Mouse (Mus musculus): ENCODE measurements around the gene Slc41a1.

Slc41a1 gene

GRCm38 (mm10) chr1:131820353-131820752 lies 6.9 kb upstream of the Slc41a1 start:
- ChIA-PET POLR2A (interaction anchor here in 3 of 4 experiments (0.6 to 2.5 kb wide), 11 partner anchors 9 to 1971 kb away, joined by 3 to 9 read pairs (median 3); partner anchors contain the start of genes Elk4 (in 1 of the 3), Fam72a (in 1 of the 3), Pm20d1 (in 1 of the 3) and Srgap2 (in 1 of the 3)), CTCF (interaction anchor here in 2 of 4 experiments (0.7 to 1.1 kb wide), 3 partner anchors 62 to 225 kb away, joined by 3 read pairs; no protein-coding TSS in a partner anchor)

GRCm38 (mm10) chr1:131820887-131821328 lies 6.4 kb upstream of the Slc41a1 start:
- ChIA-PET CTCF (interaction anchor here in 2 of 4 experiments (0.7 to 1.1 kb wide), 4 partner anchors 61 to 225 kb away, joined by 3 read pairs; no protein-coding TSS in a partner anchor), POLR2A (interaction anchor here (0.6 to 2.5 kb wide), 10 partner anchors 8 to 293 kb away, joined by 3 to 9 read pairs (median 4); partner anchors contain the start of genes Fam72a (in 1 of the 4), Pm20d1 (in 1 of the 4) and Srgap2 (in 1 of the 4))

GRCm38 (mm10) chr1:131822292-131822691 lies 5.0 kb upstream of the Slc41a1 start:
- ChIA-PET CTCF (interaction anchor here in 3 of 4 experiments (0.6 to 1.5 kb wide), 3 partner anchors 8 to 955 kb away, joined by 3 to 9 read pairs (median 4); no protein-coding TSS in a partner anchor), POLR2A (interaction anchor here in 2 of 4 experiments (0.7 to 2.5 kb wide), 8 partner anchors 10 to 66 kb away, joined by 3 to 10 read pairs (median 4); no protein-coding TSS in a partner anchor)

- CTCF ChIA-PET, result interaction anchor here in 3 of 4 experiments (0.5 to 1.5 kb wide), 9 partner anchors 9 to 364 kb away, joined by 3 to 4 read pairs (median 3); no protein-coding TSS in a partner anchor
- POLR2A ChIA-PET, result interaction anchor here in 3 of 4 experiments (0.6 to 2.4 kb wide), 19 partner anchors 9 to 638 kb away, joined by 3 to 10 read pairs (median 4); partner anchors contain the start of genes Pm20d1 (in 1 of the 3) and Srgap2 (in 1 of the 3)
Measured at GRCm38 (mm10) chr1:131822856-131823492, 4.3 kb upstream of the Slc41a1 start.

- CTCF ChIA-PET, result interaction anchor here in 3 of 4 experiments (0.5 to 1.5 kb wide), 8 partner anchors 9 to 729 kb away, joined by 3 to 4 read pairs (median 3); no protein-coding TSS in a partner anchor
- POLR2A ChIA-PET, result interaction anchor here in 3 of 4 experiments (0.6 to 2.4 kb wide), 18 partner anchors 8 to 639 kb away, joined by 3 to 10 read pairs (median 4); partner anchors contain the start of gene Pm20d1 (in 1 of the 3)
Measured at GRCm38 (mm10) chr1:131823563-131823962, 3.7 kb upstream of the Slc41a1 start.

GRCm38 (mm10) chr1:131824528-131825181 lies 2.6 kb upstream of the Slc41a1 start:
- ChIA-PET POLR2A (interaction anchor here in 2 of 4 experiments (1.5 to 1.8 kb wide), 4 partner anchors 10 to 68 kb away, joined by 4 to 8 read pairs (median 6); no protein-coding TSS in a partner anchor), CTCF (no interaction called here)

GRCm38 (mm10) chr1:131827787-131828258 lies 530 bp downstream of the Slc41a1 start:
- POLR2A ChIA-PET, result interaction anchor here (0.5 to 1.4 kb wide), 64 partner anchors 8 to 735 kb away, joined by 3 to 22 read pairs (median 4); partner anchors contain the start of genes Fam72a (in 3 of the 4), Pm20d1 (in 3 of the 4), Srgap2 (in 3 of the 4) and Rab29 (in 2 of the 4)
- CTCF ChIA-PET, result interaction anchor here (0.6 to 1.2 kb wide), 17 partner anchors 13 to 426 kb away, joined by 3 to 6 read pairs (median 4); partner anchors contain the start of gene Rab29 (in 1 of the 4)

GRCm38 (mm10) chr1:131828297-131829126 lies 1.2 kb downstream of the Slc41a1 start:
- CTCF ChIA-PET, result interaction anchor here in 3 of 4 experiments (0.6 to 1.3 kb wide), 7 partner anchors 14 to 116 kb away, joined by 3 to 6 read pairs (median 3); no protein-coding TSS in a partner anchor
- POLR2A ChIA-PET, result interaction anchor here in 3 of 4 experiments (0.7 to 1.6 kb wide), 40 partner anchors 8 to 310 kb away, joined by 3 to 22 read pairs (median 6); partner anchors contain the start of genes Pm20d1 (in 3 of the 3), Fam72a (in 2 of the 3), Rab29 (in 2 of the 3) and Srgap2 (in 2 of the 3)

- ChIA-PET POLR2A (interaction anchor here in 2 of 4 experiments (0.7 to 1.6 kb wide), 5 partner anchors 9 to 108 kb away, joined by 3 to 4 read pairs (median 3); no protein-coding TSS in a partner anchor), CTCF (interaction anchor here in 2 of 4 experiments (0.7 to 1.3 kb wide), 3 partner anchors 8 to 53 kb away, joined by 3 to 4 read pairs (median 3); no protein-coding TSS in a partner anchor)
Measured at GRCm38 (mm10) chr1:131829279-131829678, 2.0 kb downstream of the Slc41a1 start.

GRCm38 (mm10) chr1:131830561-131830960 lies 3.3 kb downstream of the Slc41a1 start:
- POLR2A ChIA-PET, result interaction anchor here in 2 of 4 experiments (0.7 to 2.1 kb wide), 3 partner anchors 9 to 37 kb away, joined by 3 to 6 read pairs (median 6); partner anchors contain the start of gene Rab29 (in 1 of the 2)
- CTCF ChIA-PET, result interaction anchor here in 3 of 4 experiments (0.5 to 2.0 kb wide), 3 partner anchors 17 to 219 kb away, joined by 5 to 7 read pairs (median 5); no protein-coding TSS in a partner anchor

GRCm38 (mm10) chr1:131830971-131831641 lies 3.8 kb downstream of the Slc41a1 start:
- ChIA-PET CTCF (interaction anchor here in 3 of 4 experiments (0.5 to 2.0 kb wide), 5 partner anchors 17 to 780 kb away, joined by 3 to 7 read pairs (median 5); no protein-coding TSS in a partner anchor), POLR2A (interaction anchor here in 2 of 4 experiments (0.7 to 2.1 kb wide), 7 partner anchors 8 to 36 kb away, joined by 3 to 10 read pairs (median 6); partner anchors contain the start of genes Pm20d1 (in 1 of the 2) and Rab29 (in 1 of the 2))

GRCm38 (mm10) chr1:131837035-131837434 lies 9.7 kb downstream of the Slc41a1 start:
- ChIA-PET POLR2A (interaction anchor here in 2 of 4 experiments (0.5 to 2.7 kb wide), 6 partner anchors 9 to 29 kb away, joined by 3 to 12 read pairs (median 4); partner anchors contain the start of gene Slc41a1 (in 2 of the 2)), CTCF (no interaction called here)

- ChIA-PET CTCF (interaction anchor here in 2 of 4 experiments (0.6 to 0.7 kb wide), 2 partner anchors 44 to 215 kb away, joined by 3 to 5 read pairs; no protein-coding TSS in a partner anchor), POLR2A (interaction anchor here in 2 of 4 experiments (0.7 to 2.7 kb wide), 5 partner anchors 9 to 110 kb away, joined by 3 to 12 read pairs (median 4); partner anchors contain the start of genes Slc41a1 (in 2 of the 2) and Rab29 (in 1 of the 2))
Measured at GRCm38 (mm10) chr1:131838542-131838941, 11.2 kb downstream of the Slc41a1 start.

GRCm38 (mm10) chr1:131839279-131839678 lies 12.0 kb downstream of the Slc41a1 start:
- CTCF ChIA-PET, result no interaction called here
- POLR2A ChIA-PET, result interaction anchor here in 2 of 4 experiments (0.8 to 2.7 kb wide), 4 partner anchors 9 to 13 kb away, joined by 3 to 12 read pairs (median 4); partner anchors contain the start of gene Slc41a1 (in 2 of the 2)

- CTCF ChIA-PET, result interaction anchor here in 3 of 4 experiments (0.5 to 1.4 kb wide), 3 partner anchors 12 to 412 kb away, joined by 3 read pairs; no protein-coding TSS in a partner anchor
- POLR2A ChIA-PET, result interaction anchor here in 2 of 4 experiments (1.3 to 4.9 kb wide), 4 partner anchors 9 to 14 kb away, joined by 3 to 16 read pairs (median 4); partner anchors contain the start of gene Slc41a1 (in 1 of the 2)
Measured at GRCm38 (mm10) chr1:131842221-131842620, 14.9 kb downstream of the Slc41a1 start.
